In genomic region chr4:120911086-120911485, GRCm38 (mm10) we compare ENCODE assay signal across 26 mouse cellular contexts. TPM values are rescaled to one million over a fixed set of nuclear protein-coding genes. Genes with fewer than 3 reads are reported as not detected.
"Had no signal": no experiment of that assay in that cellular context is flagged by ENCODE, and none has a peak within 500 bp of the region (broad histone marks: within the 10 kb centered on the region; RNA-seq: fewer than 3 reads in every experiment).

No protein-coding gene starts in this region.

- H3K9ac ChIP-seq: hindbrain, embryonic 12.5 days; hindbrain, embryonic 15.5 days; intestine, embryonic 15.5 days; limb, embryonic 12.5 days; liver, embryonic 13.5 days; liver, embryonic 15.5 days; liver, postnatal 0 days had no signal

- ATAC-seq: inflammation-experienced regulatory T-cells, adult 6 months; intestine, embryonic 15.5 days; intestine, postnatal 0 days; liver, postnatal 0 days had no signal

- H3K4me3 ChIP-seq: gastrocnemius, adult 2 months; hindbrain, embryonic 10.5 days; hindbrain, embryonic 12.5 days; hindbrain, embryonic 15.5 days; intestine, embryonic 15.5 days; layer of hippocampus, adult 2 months; left cerebral cortex, adult 2 months; limb, embryonic 10.5 days; limb, embryonic 12.5 days; liver, embryonic 13.5 days; liver, embryonic 15.5 days had no signal

- DNase-seq: gastrocnemius, adult 2 months; gastrocnemius, postnatal 10 days; gastrocnemius, postnatal 25 days; heart, postnatal 36 days; kidney, adult 8-10 months; kidney, postnatal 10 days; kidney, postnatal 25 days; kidney, postnatal 4 days; liver; liver, embryonic 13.5 days; liver, postnatal 0 days; lung, adult 2 months had no signal

- H3K4me1 ChIP-seq: hindbrain, embryonic 10.5 days; hindbrain, embryonic 12.5 days; intestine, embryonic 15.5 days; limb, embryonic 12.5 days had no signal

- H3K4me2 ChIP-seq: heart, embryonic 11.5 days; hindbrain, embryonic 12.5 days; hindbrain, embryonic 15.5 days; intestine, embryonic 15.5 days; limb, embryonic 12.5 days; liver, embryonic 11.5 days; liver, embryonic 13.5 days; liver, embryonic 15.5 days had no signal

- H3K9me3 ChIP-seq: hindbrain, embryonic 10.5 days; hindbrain, embryonic 12.5 days; hindbrain, embryonic 15.5 days; intestine, embryonic 15.5 days; limb, embryonic 10.5 days; limb, embryonic 12.5 days; liver, embryonic 13.5 days; liver, embryonic 15.5 days had no signal

- H3K27me3 ChIP-seq: hindbrain, embryonic 12.5 days; hindbrain, embryonic 15.5 days; intestine, embryonic 15.5 days; limb, embryonic 12.5 days; liver, embryonic 15.5 days had no signal

- H3K36me3 ChIP-seq: hindbrain, embryonic 10.5 days; hindbrain, embryonic 12.5 days; hindbrain, embryonic 15.5 days; intestine, embryonic 15.5 days; limb, embryonic 10.5 days; limb, embryonic 12.5 days; liver, embryonic 13.5 days; liver, embryonic 15.5 days had no signal

- H3K27ac ChIP-seq: gastrocnemius, adult 2 months; hindbrain, embryonic 10.5 days; hindbrain, embryonic 12.5 days; hindbrain, embryonic 15.5 days; intestine, embryonic 15.5 days; layer of hippocampus, adult 2 months; left cerebral cortex, adult 2 months; limb, embryonic 10.5 days; limb, embryonic 12.5 days; liver, embryonic 13.5 days; liver, embryonic 15.5 days had no signal

RNA-seq across cellular contexts. Expression of gene Rims3, which starts 56.5 kb away (rescaled TPM):
- total RNA-seq: granulocyte monocyte progenitor cell, adult 5-6 weeks had no signal
